Mouse (Mus musculus) hindbrain, embryonic 12.5 days (tissue): ENCODE data around the gene Gm20721. TPM values are rescaled to one million over a fixed set of nuclear protein-coding genes. Genes with fewer than 3 reads are reported as not detected.

ENCODE experiments used
- ATAC-seq: fragments of 200-750 bp; cut with Nextera tagmentation; 2 replicates; pipeline ENCODE4 v1.8.0; 2017; ENCODE audit warnings: moderate TSS enrichment; ENCODE audit not compliant: low FRiP score
- H3K27ac ChIP-seq: fragments of 300-500 bp; sonication (generic); 2 replicates; pipeline ENCODE4 v1.5.1; 2016; ENCODE audit warnings: mild to moderate bottlenecking
- H3K27me3 ChIP-seq: fragments of 300-500 bp; sonication (generic); 2 replicates; pipeline ENCODE4 v1.6.1; 2016; ENCODE audit warnings: mild to moderate bottlenecking
- H3K36me3 ChIP-seq: fragments of 300-500 bp; sonication (generic); 2 replicates; pipeline ENCODE4 v1.6.1; 2016; ENCODE audit warnings: mild to moderate bottlenecking
- H3K4me1 ChIP-seq: fragments of 300-500 bp; sonication (generic); 2 replicates; pipeline ENCODE4 v1.6.1; 2016
- H3K4me2 ChIP-seq: fragments of 300-500 bp; sonication (generic); replicated peaks from 2 replicates; pipeline ENCODE4 v1.6.1; 2016; ENCODE audit warnings: mild to moderate bottlenecking
- H3K4me3 ChIP-seq: fragments of 300-500 bp; sonication (generic); 2 replicates; pipeline ENCODE4 v1.5.1; 2016; ENCODE audit warnings: mild to moderate bottlenecking
- H3K9ac ChIP-seq: fragments of 300-500 bp; sonication (generic); 2 replicates; pipeline ENCODE4 v1.6.1; 2016; ENCODE audit warnings: mild to moderate bottlenecking, moderate library complexity
- H3K9me3 ChIP-seq: fragments of 300-500 bp; sonication (generic); replicated peaks from 2 replicates; pipeline ENCODE4 v1.6.1; 2016; ENCODE audit warnings: mild to moderate bottlenecking
- WGBS: fragments of 180-500 bp; shearing (Covaris S2); methylation state at CpG from one replicate; pipeline ENCODE4 v1.1.7; 2016; 5-methylcytosine and 5-hydroxymethylcytosine counted together
- polyA plus RNA-seq: library from polyadenylated mRNA; unstranded; fragments of >200 nt; fragmentation: Nextera tagmentation; extraction: Ambion mirVana; gene quantifications from 2 replicates; pipeline ENCODE4 v1.2.1, GENCODE M21; 2016

Gm20721 gene
- polyA plus RNA-seq, 1 experiment from 2014 or later, result 14.5 TPM

DNA sequence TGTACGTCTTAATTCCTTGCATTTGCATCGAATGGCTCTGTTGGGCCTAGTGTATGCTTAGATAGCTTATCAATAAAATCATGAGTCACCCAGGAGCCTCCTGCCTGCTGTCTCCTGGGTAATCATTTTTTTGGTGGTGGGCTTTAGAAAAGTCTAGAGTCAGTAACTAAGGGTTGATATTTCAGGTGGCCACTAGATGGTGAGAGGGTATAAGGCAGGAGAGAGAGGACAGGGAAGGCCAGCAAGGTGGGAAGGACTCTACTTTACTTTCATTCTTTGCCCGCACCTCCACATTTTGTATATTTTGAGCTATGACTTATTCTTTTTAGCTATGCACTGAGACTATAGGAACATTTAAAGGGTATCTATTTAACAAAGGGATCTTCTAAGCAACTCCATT lies 38.6 kb downstream of the Gm20721 start:
- no peak for ATAC-seq
- no peaks in the 10 kb centered on the region for H3K9me3 ChIP-seq
- H3K36me3 ChIP-seq, result no peaks in the 10 kb centered on the region
- no peak overlapping the region for H3K27ac ChIP-seq
- WGBS, result 85% methylated on average over 3 of the region's 3 CpGs
- no peaks in the 10 kb centered on the region; the same call in 1 of the 2 replicates for H3K27me3 ChIP-seq
- H3K4me2 ChIP-seq, result no peak overlapping the region
- no peak overlapping the region for H3K9ac ChIP-seq
- H3K4me1 ChIP-seq, result peaks cover 6% of the 10 kb centered on the region; the same call in 1 of the 2 replicates
- H3K4me3 ChIP-seq, result no peak overlapping the region

DNA sequence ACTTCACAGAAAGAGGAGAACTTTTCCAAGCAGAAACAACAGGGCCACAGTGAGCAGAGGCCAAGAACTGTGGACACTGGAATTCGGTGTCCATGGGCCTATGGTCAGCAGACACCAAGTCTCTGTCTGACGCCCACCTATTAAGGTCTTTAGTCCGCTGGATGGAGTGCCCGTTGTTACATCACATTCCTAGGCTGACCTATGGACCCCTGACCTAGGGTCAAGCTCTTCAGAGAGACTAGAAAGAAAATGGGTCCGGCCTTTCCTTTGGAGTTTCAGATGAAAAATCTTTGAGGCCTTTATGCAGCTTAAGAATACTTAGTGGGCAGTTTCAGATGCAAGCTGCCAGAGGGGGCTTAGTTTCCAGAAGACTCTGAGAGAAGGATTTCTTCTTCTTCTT lies 40.9 kb downstream of the Gm20721 start:
- H3K27me3 ChIP-seq, result peaks cover 6% of the 10 kb centered on the region
- WGBS, result 6% methylated on average over 5 of the region's 5 CpGs
- no peak overlapping the region for H3K27ac ChIP-seq
- no peaks in the 10 kb centered on the region; the same call in 1 of the 2 replicates for H3K4me1 ChIP-seq
- H3K4me3 ChIP-seq, result no peak overlapping the region
- H3K4me2 ChIP-seq, result no peak overlapping the region
- no peaks in the 10 kb centered on the region for H3K36me3 ChIP-seq
- peaks cover 5% of the 10 kb centered on the region; the same call in 1 of the 2 replicates for H3K9me3 ChIP-seq
- no peak for ATAC-seq
- H3K9ac ChIP-seq, result no peak overlapping the region

DNA sequence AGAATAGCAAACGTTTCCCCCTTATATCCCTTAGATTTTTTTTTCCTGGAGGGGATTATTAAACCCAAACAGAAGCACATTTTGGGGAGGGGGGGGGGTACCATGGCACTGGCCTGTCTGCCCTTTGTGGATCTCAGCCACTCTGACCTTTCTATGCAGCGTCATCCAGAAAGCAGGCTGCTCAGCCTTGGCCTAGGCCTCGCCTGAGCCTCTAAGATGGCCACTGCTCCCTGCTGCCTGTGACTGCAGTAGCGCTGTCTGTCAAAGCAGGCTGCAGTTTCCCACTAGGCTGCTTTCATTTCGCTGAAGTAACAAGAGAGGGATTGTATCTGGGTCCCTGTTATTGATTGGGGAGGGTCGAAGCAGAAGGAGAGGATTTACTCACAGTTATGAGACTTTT lies 44.0 kb downstream of the Gm20721 start:
- Histone ChIP-seq H3K4me3 (no peak overlapping the region), H3K9me3 (peaks cover 36% of the 10 kb centered on the region), H3K36me3 (peaks cover 7% of the 10 kb centered on the region; the same call in 1 of the 2 replicates), H3K4me2 (no peak overlapping the region), H3K27ac (no peak overlapping the region), H3K4me1 (peaks cover 23% of the 10 kb centered on the region), H3K27me3 (peaks cover 37% of the 10 kb centered on the region), H3K9ac (no peak overlapping the region)
- ATAC-seq, result no peak
- WGBS, result 38% methylated on average over 6 of the region's 6 CpGs

DNA sequence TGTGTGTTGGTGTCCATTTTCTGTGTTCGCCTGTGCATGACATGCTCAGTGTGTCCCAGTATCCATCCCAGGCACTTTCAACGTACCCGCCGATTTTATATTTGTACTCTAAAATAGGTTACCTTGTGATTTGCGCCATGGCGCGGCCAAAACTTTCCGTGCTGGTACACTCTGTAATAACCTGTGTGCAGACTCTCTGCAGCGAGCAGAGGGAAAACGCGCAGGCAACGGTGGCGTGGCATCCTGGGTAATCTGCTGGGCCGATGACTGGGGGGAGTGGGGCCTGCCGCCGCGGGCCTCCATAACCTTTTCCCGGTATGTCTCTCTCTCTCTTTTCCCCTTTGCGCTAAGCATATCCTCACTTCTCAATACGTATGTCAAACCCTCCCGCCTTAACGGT lies 45.8 kb downstream of the Gm20721 start:
- peaks cover 45% of the 10 kb centered on the region for H3K27me3 ChIP-seq
- H3K9me3 ChIP-seq, result peaks cover 55% of the 10 kb centered on the region
- H3K4me1 ChIP-seq, result peaks cover 32% of the 10 kb centered on the region
- peak overlapping the region; percentile 25 for H3K4me3 ChIP-seq
- H3K9ac ChIP-seq, result no peak overlapping the region
- WGBS, result 64% methylated on average over 22 of the region's 22 CpGs
- H3K36me3 ChIP-seq, result peaks cover 7% of the 10 kb centered on the region; the same call in 1 of the 2 replicates
- no peak for ATAC-seq
- peak overlapping the region; percentile 51 for H3K4me2 ChIP-seq
- H3K27ac ChIP-seq, result no peak overlapping the region

DNA sequence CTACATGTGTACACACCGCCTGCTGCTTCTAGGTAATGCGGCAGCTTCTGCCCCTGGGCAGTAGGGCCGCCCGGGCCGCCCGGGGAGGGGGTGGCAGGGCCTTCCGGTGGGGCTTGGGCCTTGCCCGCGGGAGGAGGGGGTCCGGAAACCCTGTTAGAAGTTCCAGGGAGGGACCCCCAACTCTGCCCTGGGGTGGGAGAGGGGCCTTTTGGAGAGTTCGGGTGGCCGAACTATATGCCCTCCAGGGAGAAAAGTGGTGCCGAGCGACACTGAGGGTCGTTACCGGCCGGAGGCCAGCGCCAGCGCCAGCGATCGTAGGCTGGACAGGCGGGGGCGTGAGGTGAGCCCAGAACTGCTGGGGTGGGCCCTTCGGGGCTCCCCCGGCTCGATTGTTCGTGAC lies 46.3 kb downstream of the Gm20721 start:
- WGBS, result 51% methylated on average over 27 of the region's 27 CpGs

DNA sequence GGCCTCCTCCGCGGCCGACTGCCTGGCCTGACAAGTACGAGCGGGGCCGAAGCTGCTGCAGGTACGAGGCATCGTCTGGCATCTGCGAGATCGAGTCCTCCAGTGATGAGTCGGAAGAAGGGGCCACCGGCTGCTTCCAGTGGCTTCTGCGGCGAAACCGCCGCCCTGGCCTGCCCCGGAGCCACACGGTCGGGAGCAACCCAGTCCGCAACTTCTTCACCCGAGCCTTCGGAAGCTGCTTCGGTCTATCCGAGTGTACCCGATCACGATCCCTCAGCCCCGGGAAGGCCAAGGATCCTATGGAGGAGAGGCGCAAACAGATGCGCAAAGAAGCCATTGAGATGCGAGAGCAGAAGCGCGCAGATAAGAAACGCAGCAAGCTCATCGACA lies 46.7 kb downstream of the Gm20721 start:
- peak overlapping the region; percentile 25 for H3K4me3 ChIP-seq
- H3K27me3 ChIP-seq, result peaks cover 45% of the 10 kb centered on the region
- WGBS, result 37% methylated on average over 34 of the region's 34 CpGs
- peaks cover 7% of the 10 kb centered on the region; the same call in 1 of the 2 replicates for H3K36me3 ChIP-seq
- H3K4me1 ChIP-seq, result peaks cover 32% of the 10 kb centered on the region
- peaks cover 64% of the 10 kb centered on the region for H3K9me3 ChIP-seq
- H3K27ac ChIP-seq, result no peak overlapping the region
- H3K4me2 ChIP-seq, result peak overlapping the region; percentile 51
- no peak for ATAC-seq
- H3K9ac ChIP-seq, result no peak overlapping the region

More for the DNA sequence above, 46.3 kb downstream of the Gm20721 start:
- Histone ChIP-seq H3K4me2 (peak overlapping the region; percentile 51), H3K36me3 (peaks cover 7% of the 10 kb centered on the region; the same call in 1 of the 2 replicates), H3K27ac (no peak overlapping the region), H3K9me3 (peaks cover 60% of the 10 kb centered on the region), H3K27me3 (peaks cover 45% of the 10 kb centered on the region), H3K9ac (peak overlapping the region; percentile 8; the same call in 1 of the 2 replicates), H3K4me1 (peaks cover 32% of the 10 kb centered on the region), H3K4me3 (peak overlapping the region; percentile 25)
- no peak for ATAC-seq

DNA sequence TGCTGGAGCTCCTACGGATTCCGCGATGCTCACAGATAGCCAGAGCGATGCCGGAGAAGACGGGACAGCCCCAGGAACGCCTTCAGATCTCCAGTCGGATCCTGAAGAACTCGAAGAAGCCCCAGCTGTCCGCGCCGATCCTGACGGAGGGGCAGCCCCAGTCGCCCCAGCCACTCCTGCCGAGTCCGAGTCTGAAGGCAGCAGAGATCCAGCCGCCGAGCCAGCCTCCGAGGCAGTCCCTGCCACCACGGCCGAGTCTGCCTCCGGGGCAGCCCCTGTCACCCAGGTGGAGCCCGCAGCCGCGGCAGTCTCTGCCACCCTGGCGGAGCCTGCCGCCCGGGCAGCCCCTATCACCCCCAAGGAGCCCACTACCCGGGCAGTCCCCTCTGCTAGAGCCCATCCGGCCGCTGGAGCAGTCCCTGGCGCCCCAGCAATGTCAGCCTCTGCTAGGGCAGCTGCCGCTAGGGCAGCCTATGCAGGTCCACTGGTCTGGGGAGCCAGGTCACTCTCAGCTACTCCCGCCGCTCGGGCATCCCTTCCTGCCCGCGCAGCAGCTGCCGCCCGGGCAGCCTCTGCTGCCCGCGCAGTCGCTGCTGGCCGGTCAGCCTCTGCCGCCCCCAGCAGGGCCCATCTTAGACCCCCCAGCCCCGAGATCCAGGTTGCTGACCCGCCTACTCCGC lies 47.3 kb downstream of the Gm20721 start:
- H3K9ac ChIP-seq, result no peak overlapping the region
- 53% methylated on average over 47 of the region's 48 CpGs for WGBS

DNA sequence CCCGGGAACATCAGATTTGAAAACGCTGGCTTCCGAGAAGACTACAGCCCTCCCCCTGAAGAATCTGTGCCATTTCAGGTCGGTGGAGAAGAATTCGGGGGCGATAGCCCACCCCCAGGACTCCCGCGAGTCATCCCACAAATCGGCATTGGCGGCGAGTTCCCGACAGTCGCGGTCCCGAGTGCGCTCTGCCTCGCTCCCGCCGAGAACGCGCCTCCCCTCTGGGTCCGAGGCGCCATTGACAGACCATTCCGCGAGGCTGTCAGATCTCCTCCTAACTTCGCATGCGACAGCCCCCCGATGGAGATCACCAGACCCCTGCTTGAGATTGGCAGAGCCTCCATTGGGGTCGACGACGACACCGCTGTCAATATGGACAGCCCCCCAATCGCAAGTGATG lies 48.0 kb downstream of the Gm20721 start:
- peaks cover 71% of the 10 kb centered on the region for H3K9me3 ChIP-seq
- H3K4me1 ChIP-seq, result peaks cover 32% of the 10 kb centered on the region
- no peak overlapping the region for H3K9ac ChIP-seq
- peak overlapping the region; percentile 25 for H3K4me3 ChIP-seq
- WGBS, result 40% methylated on average over 33 of the region's 33 CpGs
- ATAC-seq, result no peak
- H3K36me3 ChIP-seq, result peaks cover 7% of the 10 kb centered on the region; the same call in 1 of the 2 replicates
- H3K4me2 ChIP-seq, result peak overlapping the region; percentile 51
- H3K27ac ChIP-seq, result no peak overlapping the region
- H3K27me3 ChIP-seq, result peaks cover 45% of the 10 kb centered on the region

More for the DNA sequence above, 47.3 kb downstream of the Gm20721 start:
- Histone ChIP-seq H3K4me1 (peaks cover 32% of the 10 kb centered on the region), H3K4me2 (peak overlapping the region; percentile 51), H3K36me3 (peaks cover 7% of the 10 kb centered on the region; the same call in 1 of the 2 replicates), H3K27ac (no peak overlapping the region), H3K27me3 (peaks cover 45% of the 10 kb centered on the region), H3K4me3 (peak overlapping the region; percentile 25), H3K9me3 (peaks cover 68% of the 10 kb centered on the region)
- no peak for ATAC-seq

DNA sequence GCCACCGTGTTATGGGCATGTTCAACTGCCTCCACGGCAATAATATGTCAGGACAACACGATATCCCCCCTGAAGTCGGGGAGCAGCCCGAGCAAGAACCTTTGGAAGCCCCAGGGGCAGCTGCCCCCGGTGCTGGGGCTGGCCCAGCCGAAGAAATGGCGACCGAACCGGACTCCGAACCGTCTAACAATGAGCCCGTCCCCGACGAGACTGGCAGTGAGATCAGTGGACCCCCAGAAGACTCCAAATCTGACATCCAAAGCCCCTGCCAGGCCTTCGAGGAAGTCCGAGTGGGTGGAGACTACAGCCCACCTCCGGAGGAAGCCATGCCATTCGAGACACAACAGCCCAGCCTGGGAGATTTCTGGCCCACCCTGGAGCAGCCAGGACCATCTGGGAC lies 48.7 kb downstream of the Gm20721 start:
- no peak overlapping the region for H3K27ac ChIP-seq
- peaks cover 7% of the 10 kb centered on the region; the same call in 1 of the 2 replicates for H3K36me3 ChIP-seq
- WGBS, result 65% methylated on average over 19 of the region's 19 CpGs
- H3K4me3 ChIP-seq, result peak overlapping the region; percentile 25
- no peak overlapping the region for H3K9ac ChIP-seq
- peaks cover 45% of the 10 kb centered on the region for H3K27me3 ChIP-seq
- peaks cover 71% of the 10 kb centered on the region for H3K9me3 ChIP-seq
- H3K4me1 ChIP-seq, result peaks cover 36% of the 10 kb centered on the region
- ATAC-seq, result no peak
- no peak overlapping the region for H3K4me2 ChIP-seq

DNA sequence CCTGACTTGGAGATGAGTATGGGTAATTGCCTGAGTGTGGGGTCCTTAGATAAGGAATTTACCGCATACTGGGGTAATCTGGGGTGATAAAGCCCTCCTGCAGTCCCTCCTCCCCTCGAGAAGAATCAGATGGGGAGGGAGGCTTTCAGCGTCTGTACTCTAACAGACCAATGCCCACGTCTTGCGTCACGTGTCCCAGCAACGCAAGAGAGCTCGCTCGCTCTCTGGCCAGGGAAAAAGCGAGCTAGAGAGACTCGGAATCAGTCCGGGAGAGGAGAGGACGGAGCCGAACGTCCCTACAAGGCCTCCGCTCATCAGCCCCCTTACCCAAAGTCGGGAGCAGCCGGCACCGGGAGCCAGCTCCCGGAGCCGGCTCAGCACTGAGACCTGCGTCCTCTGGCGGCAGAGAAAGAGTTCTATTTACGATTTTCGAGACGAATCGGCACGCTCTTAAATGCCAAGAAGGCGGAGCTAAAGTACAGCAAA lies 49.4 kb downstream of the Gm20721 start:
- peaks cover 45% of the 10 kb centered on the region for H3K27me3 ChIP-seq
- H3K36me3 ChIP-seq, result peaks cover 7% of the 10 kb centered on the region; the same call in 1 of the 2 replicates
- WGBS, result 51% methylated on average over 29 of the region's 29 CpGs
- H3K9me3 ChIP-seq, result peaks cover 71% of the 10 kb centered on the region
- no peak for ATAC-seq
- H3K27ac ChIP-seq, result no peak overlapping the region
- H3K4me3 ChIP-seq, result peak overlapping the region; percentile 7; the same call in 1 of the 2 replicates
- H3K4me1 ChIP-seq, result peaks cover 43% of the 10 kb centered on the region
- no peak overlapping the region for H3K9ac ChIP-seq
- H3K4me2 ChIP-seq, result peak overlapping the region; percentile 60

DNA sequence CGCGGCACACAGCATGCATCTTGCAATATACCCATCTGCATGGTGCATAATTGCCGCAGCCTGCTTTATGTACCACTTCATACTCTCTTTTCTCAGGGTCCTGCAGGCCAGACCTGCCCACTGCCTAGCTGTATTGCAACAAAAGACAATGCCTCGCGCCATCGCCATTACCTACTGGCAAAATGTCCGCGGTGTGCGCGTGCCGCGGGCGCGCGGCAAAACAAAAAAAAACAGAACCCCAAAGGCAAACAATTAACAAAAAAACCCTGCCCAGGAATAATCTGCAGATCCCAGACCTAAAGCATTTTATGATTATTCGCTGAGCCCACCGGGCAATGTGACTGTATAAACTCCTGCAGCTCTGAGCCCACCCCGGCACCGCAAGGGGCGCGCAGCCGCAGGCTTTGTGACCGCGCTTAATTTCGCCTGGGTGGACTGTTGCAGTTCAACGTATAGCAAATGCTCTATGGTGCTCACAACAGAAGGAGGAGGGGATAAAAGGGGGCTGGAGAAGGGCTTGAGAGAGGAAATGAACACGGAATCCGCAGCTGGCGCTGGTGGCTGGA lies 50.5 kb downstream of the Gm20721 start:
- H3K9me3 ChIP-seq, result peaks cover 69% of the 10 kb centered on the region
- peaks cover 53% of the 10 kb centered on the region for H3K4me1 ChIP-seq
- peak overlapping the region; percentile 60 for H3K4me2 ChIP-seq
- H3K9ac ChIP-seq, result 0 out of 2 replicates have a peak overlapping the region, but pooled peaks have one; percentile 5
- peak; percentile 9 for ATAC-seq
- peaks cover 42% of the 10 kb centered on the region for H3K27me3 ChIP-seq
- peaks cover 7% of the 10 kb centered on the region; the same call in 1 of the 2 replicates for H3K36me3 ChIP-seq
- H3K27ac ChIP-seq, result peak overlapping the region; percentile 66
- WGBS, result 49% methylated on average over 29 of the region's 29 CpGs
- H3K4me3 ChIP-seq, result peak overlapping the region; percentile 53

DNA sequence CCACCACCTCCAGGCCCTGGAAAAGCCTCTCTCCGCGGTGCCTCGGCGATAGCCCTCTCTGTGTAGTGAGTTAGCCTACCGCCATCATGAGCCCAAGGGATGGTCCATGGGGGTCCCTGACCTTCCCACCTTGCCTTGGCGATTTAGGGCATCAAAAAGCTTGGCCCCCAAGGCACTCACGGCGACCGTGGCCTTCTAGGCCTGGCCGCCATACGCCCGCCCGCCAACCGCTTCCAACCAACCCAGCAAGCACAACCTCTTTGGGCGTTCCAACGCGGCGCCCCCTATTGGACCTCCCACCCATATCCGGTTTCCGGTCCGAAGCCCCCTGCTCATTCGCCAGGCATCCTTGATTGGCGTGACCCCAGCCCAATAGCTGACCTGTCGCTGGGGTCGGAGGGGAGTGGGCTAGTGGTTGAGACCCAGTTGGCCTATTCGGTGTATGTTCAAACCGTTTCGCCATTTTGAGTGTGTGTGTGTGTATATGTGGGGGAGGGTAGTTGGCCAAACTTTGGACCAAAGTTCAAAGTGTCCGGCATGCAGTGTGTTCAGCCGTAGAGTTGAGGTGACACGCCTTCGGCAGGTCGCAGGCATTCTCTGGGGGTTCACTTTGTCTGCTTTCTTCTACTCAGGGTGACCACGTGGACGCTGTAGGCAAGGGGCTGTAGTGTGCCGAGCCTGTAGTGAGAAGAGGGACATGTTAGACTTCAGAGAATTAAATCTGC lies 51.2 kb downstream of the Gm20721 start:
- peaks cover 36% of the 10 kb centered on the region for H3K27me3 ChIP-seq
- peaks cover 63% of the 10 kb centered on the region for H3K9me3 ChIP-seq
- peak overlapping the region; percentile 60 for H3K4me2 ChIP-seq
- peak; percentile 90 for ATAC-seq
- H3K4me3 ChIP-seq, result peak overlapping the region; percentile 53
- 45% methylated on average over 36 of the region's 36 CpGs for WGBS
- H3K36me3 ChIP-seq, result peaks cover 7% of the 10 kb centered on the region; the same call in 1 of the 2 replicates
- peak overlapping the region; percentile 77 for H3K9ac ChIP-seq
- H3K4me1 ChIP-seq, result peaks cover 58% of the 10 kb centered on the region
- peak overlapping the region; percentile 79 for H3K27ac ChIP-seq
